ENCODE assay signal across 8 mouse cellular contexts in the genomic region with DNA sequence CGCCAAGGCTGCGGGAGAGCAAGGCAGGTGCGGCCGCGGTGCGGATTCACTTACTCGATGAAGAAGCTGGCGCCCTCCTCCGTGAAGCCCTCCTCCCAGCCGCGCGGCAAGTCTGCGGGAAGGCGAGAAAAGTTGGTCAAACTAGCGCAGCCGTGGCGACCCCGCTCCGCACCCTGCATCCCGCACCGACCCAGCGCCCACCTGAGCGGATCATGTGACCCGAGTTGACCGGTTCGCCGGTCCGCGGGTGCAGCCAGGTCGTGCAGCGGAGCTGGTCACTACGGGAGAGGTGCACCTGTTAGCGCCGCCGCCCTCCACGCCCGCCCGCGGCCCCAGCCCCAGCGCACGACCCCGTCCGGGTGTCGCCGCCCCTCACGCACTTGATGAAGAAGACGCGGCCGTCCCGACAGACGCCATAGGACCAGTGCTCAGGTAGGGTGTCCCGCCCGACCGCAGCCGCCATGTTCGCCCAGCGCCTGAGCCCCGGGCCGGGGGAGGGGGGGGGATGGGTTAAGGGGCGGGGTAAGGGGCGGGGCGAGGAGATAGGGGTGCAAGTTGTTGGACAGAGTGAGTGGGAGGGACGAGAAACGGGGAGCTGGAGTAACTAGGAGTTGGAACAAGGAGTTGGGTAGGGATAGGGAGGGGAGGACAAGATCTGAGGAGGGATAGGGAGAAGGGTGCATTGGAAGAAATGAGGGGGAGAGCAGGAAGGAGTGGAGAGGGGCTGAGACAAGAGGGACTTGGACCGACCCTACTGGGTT. TPM values are rescaled to one million over a fixed set of nuclear protein-coding genes. Genes with fewer than 3 reads are reported as not detected.
DNase-seq lines count a peak whose midpoint lies in the region; ATAC-seq and TF ChIP-seq lines count a peak whose summit lies in the region.

A gene (minus strand): TSS at position 506 of the 761 bp plus-strand sequence.

- H3K27ac ChIP-seq in gastrocnemius, adult 2 months, result peak within 1 kb of the TSS; percentile 49
- H3K27ac ChIP-seq in forebrain, embryonic 16.5 days (ENCODE audit: low read length), result peak within 1 kb of the TSS; percentile 45
- H3K27ac ChIP-seq in liver, adult 2 months (replicated peaks; ENCODE audit: insufficient read depth, low read depth, low read length), result peak within 1 kb of the TSS; percentile 81

- H3K4me3 ChIP-seq in gastrocnemius, adult 2 months, result peak within 1 kb of the TSS; percentile 78
- H3K4me3 ChIP-seq in forebrain, embryonic 16.5 days (replicated peaks; ENCODE audit: low read length), result peak within 1 kb of the TSS; percentile 79
- peak within 1 kb of the TSS; percentile 70 for H3K4me3 ChIP-seq in liver, adult 2 months (ENCODE audit: insufficient read depth, low read depth, low read length)

- no peaks in the 10 kb centered on the region for H3K36me3 ChIP-seq in forebrain, embryonic 16.5 days (ENCODE audit: control insufficient read depth, insufficient read depth)
- H3K36me3 ChIP-seq in liver, adult 2 months (ENCODE audit: control insufficient read depth, insufficient read depth, low read length), result no peaks in the 10 kb centered on the region

- peaks cover 7% of the 10 kb centered on the region; the same call in 1 of the 2 replicates for H3K79me2 ChIP-seq in liver, adult 2 months (ENCODE audit: control insufficient read depth, insufficient read depth, low read length)

- intact Hi-C loops in gastrocnemius, adult 2 months (cut with DNase I), result no loop called here

- peaks cover 25% of the 10 kb centered on the region for H3K4me1 ChIP-seq in forebrain, embryonic 16.5 days (replicated peaks; ENCODE audit: control insufficient read depth, insufficient read depth, low read length)
- peaks cover 2% of the 10 kb centered on the region; the same call in 1 of the 2 replicates for H3K4me1 ChIP-seq in liver, adult 2 months (ENCODE audit: control insufficient read depth, insufficient read depth, low read length)

- peak within 1 kb of the TSS; percentile 60 for H3K9ac ChIP-seq in forebrain, embryonic 16.5 days (replicated peaks; ENCODE audit: low read depth, low read length)
- peak within 1 kb of the TSS; percentile 79 for H3K9ac ChIP-seq in liver, adult 2 months (ENCODE audit: low read depth, low read length)

- TF ChIP-seq CTCF in gastrocnemius, adult 2 months (IDR thresholded peaks at IDR 0.05), result no peak
- TF ChIP-seq CTCF in liver, adult 2 months (IDR thresholded peaks at IDR 0.05; ENCODE audit: low read depth, low read length), result no peak

- H3K4me2 ChIP-seq in forebrain, embryonic 16.5 days (ENCODE audit: low read length), result peak within 1 kb of the TSS; percentile 99

- H3K9me3 ChIP-seq in forebrain, embryonic 16.5 days (ENCODE audit: control insufficient read depth, low read length), result no peaks in the 10 kb centered on the region

- peaks cover 5% of the 10 kb centered on the region for H3K27me3 ChIP-seq in forebrain, embryonic 16.5 days (replicated peaks; ENCODE audit: control insufficient read depth, insufficient read depth, low read length)
- no peaks in the 10 kb centered on the region for H3K27me3 ChIP-seq in liver, adult 2 months (ENCODE audit: control insufficient read depth, insufficient read depth, low read length)

- peak; percentile 44 for DNase-seq in gastrocnemius, adult 2 months
- no peak for DNase-seq in gastrocnemius, adult 8-10 months (ENCODE audit: low spot score in 2 of 2)
- DNase-seq in cerebellum, adult 11 months, result peak; percentile 21
- peak; percentile 79 for DNase-seq in kidney, adult 11 months
- peak; percentile 71 for DNase-seq in liver, adult 2 months (ENCODE audit: extremely low read depth, low read depth, low spot score)
- DNase-seq in testis, postnatal 14 days (ENCODE audit: low spot score), result peak; percentile 78

- no peak for TF ChIP-seq POLR2A in liver, adult 2 months (IDR thresholded peaks at IDR 0.05; ENCODE audit: extremely low read depth, insufficient read depth, low read length)

- under 1% methylated on average over 65 of the region's 65 CpGs for WGBS in forebrain, embryonic 16.5 days
- WGBS in liver, adult 2 months, result 1% methylated on average over 60 of the region's 65 CpGs

- peak; percentile 51 for ATAC-seq in forebrain, embryonic 16.5 days
- ATAC-seq in monocyte, adult 5-6 weeks (replicated peaks; ENCODE audit: insufficient number of reproducible peaks, low FRiP score, low TSS enrichment, poor library complexity, severe bottlenecking), result 0 out of 2 replicates have a peak, but pooled peaks have one; percentile 30

RNA-seq across cellular contexts. Expression of the gene that starts here (rescaled TPM):
- total RNA-seq in gastrocnemius, adult 2 months (2021), result 1 to 10 TPM; 1.0 to 1.4 TPM
- 1 to 10 TPM in 3 of 4 experiments, under 1 TPM in 1; 0.51 to 2.6 (median 1.4) TPM for total RNA-seq in gastrocnemius, adult 8-10 months (2022)
- polyA plus RNA-seq in forebrain, embryonic 16.5 days (2015; fragmentation: Nextera tagmentation; extraction: Ambion mirVana), result 8.7 and 8.8 TPM in 2 replicates
- 2.2 and 2.3 TPM in 2 replicates for total RNA-seq in liver, adult 2 months (2014; rRNA removed)
- 2.7 and 2.9 TPM in 2 replicates for polyA plus RNA-seq in liver, adult 2 months (2012; rRNA removed)
- 0.76 to 1.5 TPM (median 0.96 TPM) in 3 replicates for total RNA-seq in monocyte, adult 5-6 weeks (2017)

Comparison
In these comparisons a context has a peak if more than half of its experiments do, and no peak if none do; other contexts are left out.
1. DNase-seq: peak in gastrocnemius, adult 2 months (single experiment), cerebellum, adult 11 months (single experiment), kidney, adult 11 months (single experiment), liver, adult 2 months (single experiment) and testis, postnatal 14 days (single experiment); none in gastrocnemius, adult 8-10 months (0 of 2).
2. Peak in every context shown above with its lines, with median percentiles within 50 percentile points of each other: H3K27ac ChIP-seq and H3K4me3 ChIP-seq.